Mouse (Mus musculus): ENCODE data around the gene Kcnj12. TPM values are rescaled to one million over a fixed set of nuclear protein-coding genes. Genes with fewer than 3 reads are reported as not detected.

The Kcnj12 gene
- total and polyA plus RNA-seq, 3 experiments, result not detected

DNA sequence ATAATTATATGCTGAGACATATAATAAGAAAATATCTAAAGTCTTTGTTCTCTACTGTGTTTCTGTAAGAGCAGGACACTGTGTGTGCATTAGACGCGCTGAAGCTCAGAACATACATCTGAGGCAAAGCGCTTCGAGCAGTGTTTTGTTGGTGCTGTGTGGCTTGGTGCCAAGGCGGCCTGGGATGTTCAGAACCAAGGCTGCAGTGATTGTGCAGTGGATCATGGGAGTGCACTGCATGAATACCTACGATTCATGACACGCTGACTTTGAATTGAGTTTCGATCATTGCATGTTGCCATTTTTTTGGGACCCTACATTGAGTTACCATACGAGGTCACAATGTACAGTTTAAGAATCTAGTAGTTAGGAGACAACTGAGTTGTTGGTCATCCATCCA, 14.3 kb downstream of the Kcnj12 start:
- no peak overlapping the region for H3K4me2 ChIP-seq (ENCODE audit: insufficient read depth, low read depth, poor library complexity, severe bottlenecking)
- TF ChIP-seq NRF1 (IDR thresholded peaks at IDR 0.05; ENCODE audit: low read depth, low read length) (no peak), EP300 (IDR thresholded peaks at IDR 0.05; ENCODE audit: low read length) (no peak), ZKSCAN1 (IDR thresholded peaks at IDR 0.05; ENCODE audit: borderline replicate concordance, low read depth, low read length) (no peak), GABPA (IDR thresholded peaks at IDR 0.05; ENCODE audit: insufficient replicate concordance, low read depth, low read length) (no peak), PAX5 (IDR thresholded peaks at IDR 0.05; ENCODE audit: low read length) (no peak), TCF12 (IDR thresholded peaks at IDR 0.05; ENCODE audit: low read depth, low read length) (no peak), JUND (conservative IDR thresholded peaks at IDR 0.05; ENCODE audit: low read depth, low read length) (no peak), RCOR1 (conservative IDR thresholded peaks at IDR 0.05; ENCODE audit: low read depth, low read length) (no peak), HCFC1 (IDR thresholded peaks at IDR 0.05; ENCODE audit: low read depth, low read length) (no peak), MAX (IDR thresholded peaks at IDR 0.05; ENCODE audit: low read length) (no peak), KAT2A (IDR thresholded peaks at IDR 0.05; ENCODE audit: insufficient replicate concordance, low read length) (no peak), RAD21 (IDR thresholded peaks at IDR 0.05; ENCODE audit: low read depth, low read length) (no peak), MAFK (IDR thresholded peaks at IDR 0.05; ENCODE audit: insufficient replicate concordance, low read length) (no peak), CTCF (conservative IDR thresholded peaks at IDR 0.05 in 1 of 2, IDR thresholded peaks at IDR 0.05 in 1 of 2; ENCODE audit: low read depth in 2 of 2, low read length in 2 of 2) (no peak), UBTF (IDR thresholded peaks at IDR 0.05; ENCODE audit: low read depth, low read length) (no peak), POLR2A (IDR thresholded peaks at IDR 0.05; ENCODE audit: low read depth, low read length) (no peak), MEF2A (IDR thresholded peaks at IDR 0.05; ENCODE audit: borderline replicate concordance, low read depth, low read length) (no peak)
- peaks cover 6 to 16% of the 10 kb centered on the region in 2 experiments for H3K4me1 ChIP-seq (ENCODE audit: control insufficient read depth in 1 of 2, insufficient read depth in 2 of 2)
- in situ Hi-C loops (cut with MboI; ENCODE audit: low pct_ligation_motif_present, low pct_unique_long_range_greater_than_20kb, low sequenced_read_pairs), result no loop called here
- H3K79me2 ChIP-seq (replicated peaks; ENCODE audit: control insufficient read depth, extremely low read depth, insufficient read depth, poor library complexity, severe bottlenecking), result no peaks in the 10 kb centered on the region
- dilution Hi-C loops (cut with MboI; ENCODE audit: extremely low pct_ligation_motif_present, extremely low pct_unique_long_range_greater_than_20kb, low sequenced_read_pairs), result no loop called here
- no peak overlapping the region for H3K27ac ChIP-seq (ENCODE audit: insufficient read depth, low read depth)
- no peaks in the 10 kb centered on the region for H3K36me3 ChIP-seq (replicated peaks in 1 of 2; ENCODE audit: control insufficient read depth in 1 of 2, insufficient read depth in 1 of 2, low read length in 1 of 2)
- no peak for DNase-seq (ENCODE audit: extremely low read depth)
- no peaks in the 10 kb centered on the region for H3K9me3 ChIP-seq (replicated peaks; ENCODE audit: low read length)
- no peak overlapping the region for H3K9ac ChIP-seq (ENCODE audit: insufficient read depth, low read depth)
- H3K4me3 ChIP-seq (replicated peaks in 1 of 3; ENCODE audit: low read depth in 2 of 3, low read length in 2 of 3, poor library complexity in 1 of 3), result no peak overlapping the region
- no peaks in the 10 kb centered on the region for H3K27me3 ChIP-seq (replicated peaks)

DNA sequence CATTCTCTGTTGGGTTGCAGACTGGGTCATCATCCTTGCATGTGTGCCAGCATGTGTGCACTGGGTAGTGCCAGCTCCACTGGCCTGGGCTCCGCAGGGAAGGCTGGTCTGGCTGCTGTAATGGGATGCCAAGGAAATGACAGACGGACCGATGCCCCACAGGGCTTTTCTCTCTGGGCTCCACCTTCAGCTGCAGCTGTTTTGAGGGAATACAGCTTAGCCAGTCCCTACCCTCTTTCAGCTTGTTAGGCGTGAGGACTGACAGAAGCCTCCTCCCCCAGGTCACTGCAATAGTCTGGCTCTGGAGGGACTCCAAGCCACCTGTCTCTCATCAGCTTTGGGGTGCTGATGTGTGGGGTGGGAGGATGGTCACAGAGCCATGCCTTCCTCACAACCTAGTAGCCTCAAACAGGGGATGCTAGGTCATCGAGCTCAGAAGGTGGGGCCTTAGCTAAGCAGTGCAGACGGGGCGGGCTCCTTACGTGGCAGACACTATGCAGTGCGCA, 16.0 kb downstream of the Kcnj12 start:
- H3K9ac ChIP-seq (ENCODE audit: insufficient read depth, low read depth), result no peak overlapping the region
- H3K4me1 ChIP-seq (ENCODE audit: control insufficient read depth in 1 of 2, insufficient read depth in 2 of 2), result peaks cover 0 to 6% of the 10 kb centered on the region in 2 experiments; a peak in 1 of 4 replicates
- H3K79me2 ChIP-seq (replicated peaks; ENCODE audit: control insufficient read depth, extremely low read depth, insufficient read depth, poor library complexity, severe bottlenecking), result no peaks in the 10 kb centered on the region
- H3K27me3 ChIP-seq (replicated peaks), result no peaks in the 10 kb centered on the region
- in situ Hi-C loops (cut with MboI; ENCODE audit: low pct_ligation_motif_present, low pct_unique_long_range_greater_than_20kb, low sequenced_read_pairs), result no loop called here
- TF ChIP-seq RAD21 (IDR thresholded peaks at IDR 0.05; ENCODE audit: low read depth, low read length) (no peak), ELF1 (IDR thresholded peaks at IDR 0.05; ENCODE audit: low read depth, low read length) (no peak), POLR2AphosphoS2 (IDR thresholded peaks at IDR 0.05; ENCODE audit: low read depth, low read length) (no peak)
- no peaks in the 10 kb centered on the region for H3K9me3 ChIP-seq (replicated peaks; ENCODE audit: low read length)
- dilution Hi-C loops (cut with MboI; ENCODE audit: extremely low pct_ligation_motif_present, extremely low pct_unique_long_range_greater_than_20kb, low sequenced_read_pairs), result no loop called here
- H3K27ac ChIP-seq (ENCODE audit: insufficient read depth, low read depth), result no peak overlapping the region
- H3K4me2 ChIP-seq (ENCODE audit: insufficient read depth, low read depth, poor library complexity, severe bottlenecking), result no peak overlapping the region
- no peak overlapping the region for H3K4me3 ChIP-seq (replicated peaks in 1 of 3; ENCODE audit: low read depth in 2 of 3, low read length in 2 of 3, poor library complexity in 1 of 3)
- DNase-seq (ENCODE audit: extremely low read depth), result no peak
- H3K36me3 ChIP-seq (replicated peaks in 1 of 2; ENCODE audit: control insufficient read depth in 1 of 2, insufficient read depth in 1 of 2, low read length in 1 of 2), result no peaks in the 10 kb centered on the region
